Mouse (Mus musculus) stomach, embryonic 15.5 days (tissue): ENCODE results near the gene Lrrc17. TPM values are rescaled to one million over a fixed set of nuclear protein-coding genes. Genes with fewer than 3 reads are reported as not detected.

Source experiments
- ATAC-seq: fragments of 200-750 bp; cut with Nextera tagmentation; 2 replicates; pipeline ENCODE4 v1.8.0; 2017; ENCODE audit warnings: low read depth, moderate number of reproducible peaks, moderate TSS enrichment; ENCODE audit not compliant: insufficient read depth, low FRiP score
- H3K27ac ChIP-seq: fragments of 300-500 bp; sonication (generic); 2 replicates; pipeline ENCODE4 v1.5.1; 2015; ENCODE audit warnings: mild to moderate bottlenecking, inconsistent platforms
- H3K27me3 ChIP-seq: fragments of 300-500 bp; sonication (generic); replicated peaks from 2 replicates; pipeline ENCODE4 v1.6.1; 2015; ENCODE audit warnings: inconsistent platforms
- H3K36me3 ChIP-seq: fragments of 300-500 bp; sonication (generic); 2 replicates; pipeline ENCODE4 v1.6.1; 2015; ENCODE audit warnings: inconsistent platforms
- H3K4me1 ChIP-seq: fragments of 300-500 bp; sonication (generic); 2 replicates; pipeline ENCODE4 v1.6.1; 2015; ENCODE audit warnings: inconsistent platforms
- H3K4me2 ChIP-seq: fragments of 300-500 bp; sonication (generic); 2 replicates; pipeline ENCODE4 v1.6.1; 2015; ENCODE audit warnings: mild to moderate bottlenecking, inconsistent platforms
- H3K4me3 ChIP-seq: fragments of 300-500 bp; sonication (generic); replicated peaks from 2 replicates; pipeline ENCODE4 v1.5.1; 2015; ENCODE audit warnings: inconsistent platforms
- H3K9ac ChIP-seq: fragments of 300-500 bp; sonication (generic); 2 replicates; pipeline ENCODE4 v1.6.1; 2015; ENCODE audit warnings: inconsistent platforms
- H3K9me3 ChIP-seq: fragments of 300-500 bp; sonication (generic); 2 replicates; pipeline ENCODE4 v1.6.1; 2016; ENCODE audit warnings: inconsistent platforms
- WGBS: fragments of 180-500 bp; shearing (Covaris S2); methylation state at CpG from one replicate; pipeline ENCODE4 v1.1.7; 2015; 5-methylcytosine and 5-hydroxymethylcytosine counted together
- polyA plus RNA-seq: library from polyadenylated mRNA; unstranded; fragments of >200 nt; fragmentation: Nextera tagmentation; extraction: Ambion mirVana; gene quantifications from 2 replicates; pipeline ENCODE4 v1.2.1, GENCODE M21; 2015

Lrrc17 gene
- polyA plus RNA-seq, 1 experiment from 2014 or later: 57.7 TPM

DNA sequence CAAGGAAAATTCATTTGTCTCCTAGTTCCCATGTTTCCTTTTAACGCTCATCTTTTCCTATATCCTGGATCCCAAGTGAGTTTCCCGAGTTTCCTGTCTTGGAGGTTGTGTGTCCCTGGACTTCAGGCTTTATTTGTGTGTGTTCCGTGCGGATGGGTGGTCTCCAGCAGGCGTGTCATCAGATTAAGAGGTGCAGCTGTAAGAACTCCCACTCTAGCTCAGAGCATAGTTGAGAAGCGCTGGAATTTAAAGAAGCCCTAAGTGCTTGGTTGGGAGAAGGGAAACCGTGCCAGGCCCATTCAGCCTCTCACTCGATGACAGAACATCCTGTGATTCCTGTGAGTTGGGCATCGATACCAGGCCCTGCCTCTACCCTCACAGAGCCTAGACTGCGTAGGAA lies 30.0 kb upstream of the Lrrc17 start:
- no peaks in the 10 kb centered on the region for H3K27me3 ChIP-seq
- no peak for ATAC-seq
- H3K9me3 ChIP-seq: no peaks in the 10 kb centered on the region
- H3K27ac ChIP-seq: peak overlapping the region; percentile 51
- no peak overlapping the region for H3K4me3 ChIP-seq
- H3K36me3 ChIP-seq: no peaks in the 10 kb centered on the region
- no peaks in the 10 kb centered on the region for H3K4me1 ChIP-seq
- WGBS: 42% methylated on average over 10 of the region's 10 CpGs
- no peak overlapping the region for H3K4me2 ChIP-seq
- H3K9ac ChIP-seq: no peak overlapping the region

DNA sequence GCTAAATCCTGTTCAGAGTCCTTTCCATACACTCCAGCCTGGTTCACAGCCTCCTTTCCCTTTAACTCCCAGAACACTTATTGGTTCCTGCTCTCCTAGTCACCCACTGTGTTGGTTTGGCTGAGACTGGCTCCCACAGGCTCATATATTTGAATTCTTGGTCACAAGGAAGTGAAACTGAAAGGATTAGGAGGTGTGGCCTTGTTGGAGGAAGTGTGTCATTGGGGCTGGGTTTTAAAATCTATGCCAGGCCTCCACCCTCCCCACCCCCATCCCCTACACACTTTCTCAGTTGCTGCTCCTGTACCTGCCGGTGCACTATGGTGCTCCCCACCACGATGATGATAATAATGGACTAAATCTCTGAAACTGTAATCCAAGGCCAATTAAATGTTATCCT lies 25.8 kb upstream of the Lrrc17 start:
- H3K27ac ChIP-seq: no peak overlapping the region
- no peaks in the 10 kb centered on the region for H3K27me3 ChIP-seq
- 94% methylated on average over 2 of the region's 2 CpGs for WGBS
- no peak for ATAC-seq
- no peak overlapping the region for H3K9ac ChIP-seq
- no peaks in the 10 kb centered on the region for H3K9me3 ChIP-seq
- H3K36me3 ChIP-seq: no peaks in the 10 kb centered on the region
- no peak overlapping the region for H3K4me2 ChIP-seq
- H3K4me1 ChIP-seq: no peaks in the 10 kb centered on the region
- H3K4me3 ChIP-seq: no peak overlapping the region

DNA sequence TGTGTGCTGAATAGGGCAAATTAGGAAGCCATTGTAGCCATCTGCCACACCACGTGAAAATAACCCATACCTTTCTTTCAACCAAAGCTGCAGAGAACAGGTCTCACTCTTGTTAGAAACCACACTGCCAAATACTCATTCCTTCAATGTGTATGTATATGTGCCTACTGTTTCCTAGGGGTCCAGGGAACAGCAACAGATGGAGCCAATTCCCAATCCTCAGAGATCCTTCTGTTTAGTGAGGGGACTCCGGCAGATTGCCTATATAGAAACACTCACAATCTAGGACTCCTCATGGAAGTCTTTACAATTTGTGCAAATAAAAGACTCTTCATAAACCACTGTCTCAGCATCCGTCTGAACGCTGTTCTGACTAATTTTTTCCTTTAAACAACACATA lies 25.2 kb upstream of the Lrrc17 start:
- Histone ChIP-seq H3K27me3 (no peaks in the 10 kb centered on the region), H3K4me1 (no peaks in the 10 kb centered on the region), H3K4me2 (no peak overlapping the region), H3K36me3 (no peaks in the 10 kb centered on the region), H3K4me3 (no peak overlapping the region), H3K27ac (no peak overlapping the region), H3K9ac (no peak overlapping the region), H3K9me3 (no peaks in the 10 kb centered on the region)
- 76% methylated on average over 4 of the region's 4 CpGs for WGBS
- no peak for ATAC-seq

DNA sequence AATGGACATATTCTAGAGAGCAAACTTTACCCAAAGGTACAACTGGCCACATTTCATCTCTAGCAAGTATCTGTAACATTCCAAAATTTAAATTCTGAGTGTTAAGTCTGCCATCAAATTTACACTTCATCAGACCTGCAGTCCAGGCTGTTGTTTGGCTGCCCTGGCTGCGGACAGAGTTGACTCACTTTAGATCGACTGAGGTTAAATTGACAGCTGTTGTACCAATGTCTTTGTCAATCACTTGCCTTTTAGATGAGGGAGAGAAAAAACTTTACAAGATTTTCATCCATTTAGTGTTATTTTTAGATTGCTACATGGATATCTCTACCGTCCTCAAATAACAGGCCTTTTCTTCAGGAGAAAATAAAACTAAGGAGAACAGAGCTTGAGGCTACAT lies 24.2 kb upstream of the Lrrc17 start:
- Histone ChIP-seq H3K36me3 (no peaks in the 10 kb centered on the region), H3K27ac (no peak overlapping the region), H3K4me3 (no peak overlapping the region), H3K9ac (no peak overlapping the region), H3K9me3 (no peaks in the 10 kb centered on the region), H3K4me2 (no peak overlapping the region), H3K4me1 (no peaks in the 10 kb centered on the region), H3K27me3 (no peaks in the 10 kb centered on the region)
- ATAC-seq: no peak
- 78% methylated on average over 3 of the region's 3 CpGs for WGBS

DNA sequence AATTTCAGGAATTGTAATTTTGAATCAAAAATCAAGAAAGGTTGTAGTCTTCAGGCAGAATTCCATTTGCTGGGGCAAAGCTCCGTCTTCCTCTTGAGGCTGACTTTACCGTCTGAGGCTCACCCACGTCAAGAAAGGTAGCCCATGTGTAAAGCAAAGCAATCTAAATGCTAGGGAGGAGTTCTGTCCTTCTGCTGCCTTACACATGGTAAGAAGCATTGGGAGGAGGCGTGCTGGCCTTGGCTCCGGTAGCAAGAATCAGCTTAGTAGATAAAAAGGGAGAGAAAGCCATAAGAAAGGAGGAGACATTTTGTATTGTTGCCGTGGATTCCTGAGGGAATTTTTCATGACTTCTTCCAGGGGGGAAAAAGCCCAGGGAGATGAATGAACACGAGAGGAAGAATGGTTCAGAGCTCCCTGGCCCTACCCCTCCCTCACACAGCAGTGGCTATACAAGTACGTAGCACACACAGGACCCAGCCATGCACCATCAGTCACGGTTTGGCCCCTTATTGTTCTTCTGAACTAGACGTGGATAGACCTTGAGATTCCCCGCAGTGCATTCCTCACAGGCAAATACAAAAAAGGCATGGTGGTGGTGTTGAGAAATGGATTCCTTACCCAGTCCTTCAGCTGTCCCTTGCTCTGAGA lies 16.4 kb upstream of the Lrrc17 start:
- Histone ChIP-seq H3K9me3 (no peaks in the 10 kb centered on the region), H3K4me2 (no peak overlapping the region), H3K36me3 (no peaks in the 10 kb centered on the region), H3K27ac (peak overlapping the region; percentile 74), H3K4me3 (no peak overlapping the region), H3K4me1 (peaks cover 7% of the 10 kb centered on the region; the same call in 1 of the 2 replicates), H3K27me3 (no peaks in the 10 kb centered on the region), H3K9ac (no peak overlapping the region)
- ATAC-seq: no peak
- 69% methylated on average over 11 of the region's 11 CpGs for WGBS

DNA sequence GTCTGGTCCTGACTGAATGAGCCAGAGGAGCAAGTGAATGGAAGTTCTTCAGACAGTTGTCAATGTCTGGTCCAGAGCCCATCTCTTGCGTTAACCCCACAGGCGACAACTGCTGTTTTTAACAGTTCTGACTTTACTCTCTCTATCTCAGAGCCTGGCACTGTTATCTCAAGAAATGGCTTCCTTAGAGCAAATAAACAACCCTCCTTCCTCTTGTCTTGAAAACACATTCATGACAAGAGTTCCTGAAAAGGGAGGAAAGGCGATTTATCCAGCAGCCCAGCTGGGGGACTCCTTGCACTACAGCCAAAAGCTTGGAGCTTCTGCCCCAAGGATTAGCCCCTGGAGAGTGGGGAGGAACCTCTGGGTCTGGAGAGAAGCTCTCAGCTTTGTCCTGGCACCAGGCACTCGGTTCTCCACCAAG lies 15.9 kb upstream of the Lrrc17 start:
- H3K27ac ChIP-seq: peak overlapping the region; percentile 74
- no peaks in the 10 kb centered on the region for H3K27me3 ChIP-seq
- peak; percentile 59; the same call in 1 of the 2 replicates for ATAC-seq
- peaks cover 7% of the 10 kb centered on the region; the same call in 1 of the 2 replicates for H3K4me1 ChIP-seq
- no peak overlapping the region for H3K4me3 ChIP-seq
- no peak overlapping the region for H3K4me2 ChIP-seq
- no peaks in the 10 kb centered on the region for H3K36me3 ChIP-seq
- no peak overlapping the region for H3K9ac ChIP-seq
- H3K9me3 ChIP-seq: no peaks in the 10 kb centered on the region
- WGBS: 46% methylated on average over 4 of the region's 4 CpGs

DNA sequence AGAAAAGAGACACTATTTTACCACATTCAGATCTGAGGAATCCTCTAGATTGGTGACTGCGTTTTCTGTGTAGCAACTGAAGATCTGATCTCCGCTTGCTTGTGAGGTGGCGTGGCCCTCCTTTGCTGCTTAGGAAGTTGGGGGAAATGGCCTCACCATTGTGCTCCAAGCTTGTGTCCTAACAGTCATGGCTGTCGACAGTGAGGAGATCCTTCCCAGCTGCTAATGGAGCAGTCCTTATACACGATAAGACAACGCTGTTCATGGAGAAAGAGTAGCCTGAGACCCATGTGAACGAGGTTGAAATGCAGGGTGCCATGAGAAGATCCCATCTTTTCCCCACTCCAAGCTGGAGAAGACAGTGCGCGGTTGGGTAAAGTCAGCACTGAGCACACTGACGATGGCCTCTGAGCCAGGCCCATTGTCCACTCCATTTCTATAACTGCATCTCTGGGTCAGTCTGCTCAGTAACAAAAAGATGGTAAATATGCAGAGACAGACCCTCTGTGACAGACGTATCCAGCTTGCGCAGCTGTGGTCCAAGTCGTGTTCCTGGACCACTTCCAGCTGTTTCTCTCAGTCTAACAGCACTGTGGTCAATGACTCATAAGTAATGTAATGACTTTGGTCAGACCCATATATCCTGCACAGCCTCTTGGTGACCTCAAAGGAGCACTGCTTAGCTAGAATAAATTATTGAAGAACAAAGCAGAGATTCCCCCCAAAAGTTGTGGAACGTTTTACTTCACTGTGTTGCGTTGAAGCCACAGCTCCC lies 15.1 kb upstream of the Lrrc17 start:
- ATAC-seq: peak; percentile 79; the same call in 1 of the 2 replicates
- Histone ChIP-seq H3K4me3 (no peak overlapping the region), H3K4me2 (no peak overlapping the region), H3K27ac (peak overlapping the region; percentile 74), H3K4me1 (peaks cover 7% of the 10 kb centered on the region; the same call in 1 of the 2 replicates), H3K27me3 (no peaks in the 10 kb centered on the region), H3K9ac (no peak overlapping the region), H3K9me3 (no peaks in the 10 kb centered on the region), H3K36me3 (no peaks in the 10 kb centered on the region)
- WGBS: 57% methylated on average over 15 of the region's 15 CpGs

DNA sequence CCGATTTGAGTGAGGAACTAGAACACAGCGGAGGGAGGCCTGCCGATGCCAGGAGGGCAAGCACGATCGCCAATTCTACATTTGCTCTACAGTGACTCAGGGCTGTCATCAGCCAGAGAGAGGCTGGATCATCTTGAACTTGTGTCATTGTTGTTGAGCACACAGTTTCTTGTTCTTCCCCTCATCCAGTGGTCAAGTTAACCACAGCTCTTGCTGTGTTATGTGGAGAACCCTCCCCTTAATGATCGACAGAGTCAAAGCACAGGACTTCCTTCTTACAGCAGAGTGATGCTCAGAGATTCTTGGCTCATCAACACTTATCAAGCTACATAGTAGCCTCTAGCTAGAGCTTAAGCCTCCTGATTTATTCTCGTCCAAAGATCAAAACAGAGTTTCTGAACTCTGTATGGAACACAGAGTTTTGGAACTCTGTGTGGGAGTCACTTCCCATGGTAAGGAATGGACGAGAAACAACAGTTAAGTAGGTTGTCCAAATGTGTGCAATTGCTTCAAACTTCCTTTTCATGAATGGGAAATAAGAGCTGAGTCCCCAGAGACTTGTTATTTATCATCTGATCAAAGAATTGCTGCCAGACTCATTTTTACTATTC lies 14.1 kb upstream of the Lrrc17 start:
- no peaks in the 10 kb centered on the region for H3K9me3 ChIP-seq
- 76% methylated on average over 8 of the region's 8 CpGs for WGBS
- peak overlapping the region; percentile 67; the same call in 1 of the 2 replicates for H3K27ac ChIP-seq
- no peaks in the 10 kb centered on the region for H3K36me3 ChIP-seq
- no peak overlapping the region for H3K9ac ChIP-seq
- no peak for ATAC-seq
- no peak overlapping the region for H3K4me2 ChIP-seq
- no peak overlapping the region for H3K4me3 ChIP-seq
- H3K4me1 ChIP-seq: peaks cover 7% of the 10 kb centered on the region; the same call in 1 of the 2 replicates
- no peaks in the 10 kb centered on the region for H3K27me3 ChIP-seq

DNA sequence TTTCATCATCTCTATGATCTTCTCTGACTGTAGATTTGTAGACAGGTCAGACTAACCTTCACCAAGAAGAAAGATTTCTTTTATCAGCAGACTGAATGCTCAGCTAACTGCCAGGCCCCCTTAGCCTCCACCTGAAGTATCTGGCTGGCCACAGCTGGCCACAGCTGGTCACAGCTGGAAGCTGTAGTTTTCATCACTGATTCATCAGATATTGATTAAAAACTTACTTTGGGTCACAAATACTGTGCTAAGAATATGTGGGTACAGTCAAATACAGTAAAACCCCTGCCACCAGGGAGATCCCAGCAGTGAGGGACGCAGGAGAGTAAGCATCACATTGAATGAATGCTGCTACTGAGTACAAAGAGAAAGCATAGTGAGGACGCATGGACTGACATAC lies 11.2 kb upstream of the Lrrc17 start:
- H3K9me3 ChIP-seq: no peaks in the 10 kb centered on the region
- no peak overlapping the region for H3K4me3 ChIP-seq
- ATAC-seq: no peak
- 82% methylated on average over 2 of the region's 2 CpGs for WGBS
- peaks cover 3% of the 10 kb centered on the region; the same call in 1 of the 2 replicates for H3K4me1 ChIP-seq
- no peak overlapping the region for H3K27ac ChIP-seq
- H3K4me2 ChIP-seq: no peak overlapping the region
- no peaks in the 10 kb centered on the region for H3K27me3 ChIP-seq
- H3K9ac ChIP-seq: no peak overlapping the region
- no peaks in the 10 kb centered on the region for H3K36me3 ChIP-seq

DNA sequence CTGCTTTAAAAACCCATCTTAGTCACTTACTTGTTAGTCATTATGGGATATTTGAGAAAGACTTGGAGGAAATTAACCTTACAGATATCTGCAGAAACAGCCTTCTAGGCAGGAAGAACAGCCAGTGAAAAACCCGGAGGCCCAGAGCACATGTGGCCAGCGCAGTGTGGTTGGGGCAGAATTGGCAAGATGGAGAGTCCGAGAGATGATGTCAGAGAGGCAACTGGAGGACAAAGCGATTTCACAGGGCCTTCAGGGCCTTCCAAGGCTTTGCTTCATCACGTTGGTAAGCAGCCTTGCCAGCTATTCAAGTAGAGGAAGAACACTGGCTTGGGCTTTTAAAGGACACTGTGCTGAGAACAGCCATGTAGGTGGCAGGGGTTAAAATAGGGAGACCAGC lies 10.4 kb upstream of the Lrrc17 start:
- no peaks in the 10 kb centered on the region for H3K4me1 ChIP-seq
- H3K9ac ChIP-seq: no peak overlapping the region
- no peaks in the 10 kb centered on the region for H3K36me3 ChIP-seq
- no peak overlapping the region for H3K4me3 ChIP-seq
- no peak for ATAC-seq
- H3K27me3 ChIP-seq: no peaks in the 10 kb centered on the region
- no peaks in the 10 kb centered on the region for H3K9me3 ChIP-seq
- no peak overlapping the region for H3K4me2 ChIP-seq
- H3K27ac ChIP-seq: no peak overlapping the region
- 81% methylated on average over 5 of the region's 5 CpGs for WGBS

DNA sequence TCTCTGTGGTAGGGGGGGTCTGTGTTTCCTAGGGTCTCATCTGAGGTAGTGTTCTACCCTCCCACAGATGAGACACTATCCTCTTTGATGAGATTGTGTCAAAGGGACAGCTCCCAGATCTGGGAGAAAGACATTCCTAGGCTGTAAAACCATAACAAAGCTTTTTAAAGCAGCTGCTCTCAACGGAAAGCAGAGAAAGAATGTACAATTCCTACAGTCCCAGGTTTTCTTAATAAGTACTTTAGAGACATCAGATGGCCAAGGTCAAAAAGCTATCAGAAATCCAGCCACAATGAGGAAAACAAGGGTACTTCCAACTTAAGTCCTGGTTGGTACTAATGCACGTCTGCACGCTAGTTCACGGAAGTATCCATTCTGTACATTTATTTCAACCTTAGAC lies 1.1 kb upstream of the Lrrc17 start:
- Histone ChIP-seq H3K27me3 (no peaks in the 10 kb centered on the region), H3K9me3 (no peaks in the 10 kb centered on the region), H3K4me2 (no peak overlapping the region), H3K36me3 (no peaks in the 10 kb centered on the region), H3K27ac (no peak overlapping the region), H3K9ac (no peak overlapping the region), H3K4me3 (no peak overlapping the region), H3K4me1 (no peaks in the 10 kb centered on the region)
- 65% methylated on average over 4 of the region's 4 CpGs for WGBS
- ATAC-seq: no peak

DNA sequence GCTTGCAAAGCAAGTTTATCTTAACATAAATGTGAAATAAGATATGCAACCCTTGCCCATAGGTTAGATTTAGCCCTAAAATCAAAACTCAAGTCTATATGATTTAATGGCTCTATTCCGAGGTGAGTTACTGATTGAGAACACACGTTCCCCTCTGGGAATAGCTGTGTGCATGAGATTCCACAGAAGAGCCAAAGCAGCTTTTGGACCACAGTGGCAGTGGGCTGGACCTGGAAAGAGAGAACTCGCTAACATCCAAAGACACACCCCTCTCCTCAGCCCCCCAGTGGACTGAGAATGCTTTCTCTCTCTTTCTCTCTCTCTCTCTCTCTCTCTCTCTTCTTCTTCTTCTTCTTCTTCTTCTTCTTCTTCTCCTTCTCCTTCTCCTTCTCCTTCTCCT lies 1.5 kb downstream of the Lrrc17 start:
- Histone ChIP-seq H3K4me3 (peak overlapping the region; percentile 42), H3K9me3 (no peaks in the 10 kb centered on the region), H3K36me3 (no peaks in the 10 kb centered on the region), H3K4me2 (peak overlapping the region; percentile 45), H3K9ac (no peak overlapping the region), H3K27me3 (no peaks in the 10 kb centered on the region), H3K4me1 (no peaks in the 10 kb centered on the region), H3K27ac (peak overlapping the region; percentile 96)
- ATAC-seq: no peak
- WGBS: 36% methylated on average over 3 of the region's 3 CpGs
